In genomic region chr7:114922155-114922554, GRCm38 (mm10) we compare ENCODE assay signal across 8 mouse cellular contexts.
A peak's percentile ranks its signal among the peaks of the same experiment; 100 is the strongest.
DNase-seq lines count a peak whose midpoint lies in the region; ATAC-seq lines count a peak whose summit lies in the region.

No protein-coding gene starts in this region.

- no peaks in the 10 kb centered on the region for H3K9me3 ChIP-seq in embryonic facial prominence, embryonic 14.5 days (ENCODE audit: control insufficient read depth, low read length)
- H3K9me3 ChIP-seq in heart, embryonic 10.5 days, result no peaks in the 10 kb centered on the region
- H3K9me3 ChIP-seq in kidney, embryonic 16.5 days (ENCODE audit: low read length), result no peaks in the 10 kb centered on the region
- H3K9me3 ChIP-seq in limb, embryonic 15.5 days, result no peaks in the 10 kb centered on the region

- peak; percentile 86 for ATAC-seq in embryonic facial prominence, embryonic 14.5 days (ENCODE audit: low read depth)
- ATAC-seq in kidney, embryonic 16.5 days (ENCODE audit: low FRiP score, low TSS enrichment), result peak; percentile 76
- peak; percentile 40; the same call in 1 of the 2 replicates for ATAC-seq in limb, embryonic 15.5 days (ENCODE audit: insufficient number of reproducible peaks, low FRiP score, low TSS enrichment, low read depth)
- peak; percentile 66; the same call in 1 of the 2 replicates for ATAC-seq in neutrophil, adult 5-6 weeks (ENCODE audit: extremely low read depth, insufficient number of reproducible peaks, low FRiP score, poor library complexity, severe bottlenecking)

- peak; percentile 49 for DNase-seq in A20 (ENCODE audit: low read depth, low spot score)
- DNase-seq in adrenal gland, postnatal 36 days, result peak; percentile 63 to 69
- peak; percentile 82 for DNase-seq in embryonic facial prominence, embryonic 14.5 days (ENCODE audit: low spot score)
- DNase-seq in heart, embryonic 10.5 days (ENCODE audit: low spot score), result peak; percentile 79
- DNase-seq in thymus, adult 18-20 months, result peak; percentile 22 to 31

- H3K27me3 ChIP-seq in embryonic facial prominence, embryonic 14.5 days (replicated peaks; ENCODE audit: control insufficient read depth, insufficient read depth, low read length), result no peaks in the 10 kb centered on the region
- H3K27me3 ChIP-seq in heart, embryonic 10.5 days (ENCODE audit: insufficient read depth, poor library complexity, severe bottlenecking), result 0 out of 2 replicates have a peak, but pooled peaks cover 3% of the 10 kb centered on the region
- no peaks in the 10 kb centered on the region for H3K27me3 ChIP-seq in kidney, embryonic 16.5 days (ENCODE audit: insufficient read depth, low read length)
- no peaks in the 10 kb centered on the region for H3K27me3 ChIP-seq in limb, embryonic 15.5 days

- 7% methylated on average over 3 of the region's 3 CpGs for WGBS in embryonic facial prominence, embryonic 14.5 days
- 10% methylated on average over 3 of the region's 3 CpGs for WGBS in heart, embryonic 10.5 days
- 3% methylated on average over 3 of the region's 3 CpGs for WGBS in kidney, embryonic 16.5 days
- 2% methylated on average over 3 of the region's 3 CpGs for WGBS in limb, embryonic 15.5 days

- H3K36me3 ChIP-seq in embryonic facial prominence, embryonic 14.5 days (ENCODE audit: control insufficient read depth, insufficient read depth, low read length), result no peaks in the 10 kb centered on the region
- H3K36me3 ChIP-seq in heart, embryonic 10.5 days, result no peaks in the 10 kb centered on the region
- H3K36me3 ChIP-seq in kidney, embryonic 16.5 days (ENCODE audit: insufficient read depth, low read length), result no peaks in the 10 kb centered on the region
- no peaks in the 10 kb centered on the region for H3K36me3 ChIP-seq in limb, embryonic 15.5 days

- no peak overlapping the region for H3K27ac ChIP-seq in embryonic facial prominence, embryonic 14.5 days (replicated peaks; ENCODE audit: low read depth, low read length)
- no peak overlapping the region for H3K27ac ChIP-seq in heart, embryonic 10.5 days
- H3K27ac ChIP-seq in kidney, embryonic 16.5 days (ENCODE audit: low read length), result no peak overlapping the region
- no peak overlapping the region for H3K27ac ChIP-seq in limb, embryonic 15.5 days

- H3K4me3 ChIP-seq in embryonic facial prominence, embryonic 14.5 days (ENCODE audit: low read depth, low read length), result no peak overlapping the region
- H3K4me3 ChIP-seq in heart, embryonic 10.5 days, result no peak overlapping the region
- H3K4me3 ChIP-seq in kidney, embryonic 16.5 days (ENCODE audit: low read length), result no peak overlapping the region
- H3K4me3 ChIP-seq in limb, embryonic 15.5 days, result no peak overlapping the region

- no peaks in the 10 kb centered on the region for H3K4me1 ChIP-seq in embryonic facial prominence, embryonic 14.5 days (ENCODE audit: control insufficient read depth, insufficient read depth, low read length)
- no peaks in the 10 kb centered on the region for H3K4me1 ChIP-seq in heart, embryonic 10.5 days
- no peaks in the 10 kb centered on the region for H3K4me1 ChIP-seq in kidney, embryonic 16.5 days (ENCODE audit: insufficient read depth, low read length)
- H3K4me1 ChIP-seq in limb, embryonic 15.5 days, result peaks cover 3% of the 10 kb centered on the region; the same call in 1 of the 2 replicates

- H3K9ac ChIP-seq in embryonic facial prominence, embryonic 14.5 days (ENCODE audit: low read depth, low read length), result no peak overlapping the region
- no peak overlapping the region for H3K9ac ChIP-seq in kidney, embryonic 16.5 days (replicated peaks; ENCODE audit: low read length)
- H3K9ac ChIP-seq in limb, embryonic 15.5 days, result no peak overlapping the region

- no peak overlapping the region for H3K4me2 ChIP-seq in embryonic facial prominence, embryonic 14.5 days (ENCODE audit: low read depth, low read length)
- H3K4me2 ChIP-seq in kidney, embryonic 16.5 days (replicated peaks; ENCODE audit: low read depth, low read length), result no peak overlapping the region
- H3K4me2 ChIP-seq in limb, embryonic 15.5 days, result no peak overlapping the region

Comparison
In these comparisons a context has a peak if more than half of its experiments do, and no peak if none do; other contexts are left out.
1. DNase-seq: peak in every context shown above with its lines; median percentile 82 in embryonic facial prominence, embryonic 14.5 days; 79 in heart, embryonic 10.5 days; 66 in adrenal gland, postnatal 36 days; 49 in A20; 26 in thymus, adult 18-20 months.